Mouse (Mus musculus): ENCODE results near the gene Homer2.

DNA sequence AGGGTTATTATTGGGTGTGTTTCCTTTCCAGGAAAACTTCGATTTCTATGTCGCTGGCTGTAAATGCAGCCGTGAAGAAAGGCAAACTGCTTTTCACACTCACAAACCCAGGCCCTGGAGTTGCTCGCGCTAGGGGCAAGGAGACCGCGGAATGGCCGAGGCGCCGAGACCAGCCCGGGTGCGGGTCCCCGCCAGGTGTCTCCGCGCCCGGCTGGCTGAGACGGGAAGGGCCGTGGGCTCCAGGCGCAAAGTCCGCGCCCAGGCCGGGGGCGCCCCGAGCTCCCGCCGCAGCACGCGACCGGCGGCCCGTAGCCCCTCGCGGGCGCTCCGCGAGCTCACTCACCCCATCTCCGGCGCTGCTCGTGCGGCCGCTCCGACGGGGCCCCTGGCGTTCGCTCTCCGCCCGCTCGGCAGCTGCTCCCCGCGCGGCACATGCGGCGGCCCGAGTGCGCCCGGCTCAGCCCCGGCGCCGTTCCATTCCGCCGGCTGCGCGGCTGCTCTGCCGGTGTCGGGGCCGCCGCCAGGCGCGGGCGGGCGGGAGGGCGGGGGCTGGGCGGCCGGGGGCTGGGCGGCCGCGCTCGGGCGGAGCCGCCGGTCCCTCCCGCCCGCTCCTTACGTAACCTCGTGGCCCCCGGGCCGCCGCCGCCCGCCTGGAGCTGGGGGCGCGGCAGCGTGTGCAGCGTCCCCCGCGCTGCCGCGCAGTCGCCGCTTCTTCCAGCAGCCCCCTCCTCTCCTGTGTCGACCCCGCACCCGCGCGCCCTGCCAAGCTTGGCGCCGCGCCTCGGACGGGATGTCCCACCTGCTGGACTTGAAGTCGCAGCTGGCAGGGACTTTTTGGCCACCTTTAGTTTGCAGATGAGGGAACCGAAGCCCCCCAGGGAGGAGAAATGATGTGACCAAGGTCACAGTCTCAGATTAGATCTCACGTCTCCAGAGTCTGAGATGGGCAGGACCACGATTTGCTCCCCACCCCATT is 623 bp downstream of the Homer2 start:
- no peak for TF ChIP-seq CTCF (IDR thresholded peaks at IDR 0.05; ENCODE audit: borderline replicate concordance, extremely low read depth, insufficient read depth, insufficient read length)
- 0 out of 2 replicates have a peak, but pooled peaks have one; percentile 9 for TF ChIP-seq POLR2A (IDR thresholded peaks at IDR 0.05; ENCODE audit: borderline replicate concordance, extremely low read depth, insufficient read depth, insufficient read length, poor library complexity, severe bottlenecking)
